Mouse (Mus musculus): ENCODE data around the gene Krt42. TPM values are rescaled to one million over a fixed set of nuclear protein-coding genes. Genes with fewer than 3 reads are reported as not detected.
"Not testable (repeated sequence)": the region's sequence is repeated elsewhere in the genome, so short reads cannot be mapped to it uniquely, and the experiment has no call there.

The Krt42 gene
- polyA plus RNA-seq (2012; rRNA removed) = 0.14 TPM in 1 of 2 replicates, not detected in the other

GRCm38 (mm10) chr11:100269821-100270332 is at the start of gene Krt42:
TSS of gene Krt42 (minus strand) at chr11:100269871.
- no peak for DNase-seq (ENCODE audit: extremely low spot score in 1 of 2, low spot score in 1 of 2)

- DNase-seq (ENCODE audit: extremely low spot score in 1 of 2, low spot score in 1 of 2) = no peak
Observed at GRCm38 (mm10) chr11:100318529-100319451, 49.1 kb upstream of the Krt42 start.

GRCm38 (mm10) chr11:100317826-100318380 is 48.2 kb upstream of the Krt42 start:
- no peak for DNase-seq (ENCODE audit: extremely low spot score in 1 of 2, low spot score in 1 of 2)

- no peak for DNase-seq (ENCODE audit: extremely low spot score in 1 of 2, low spot score in 1 of 2)
Observed at GRCm38 (mm10) chr11:100315439-100315838, 45.8 kb upstream of the Krt42 start.

GRCm38 (mm10) chr11:100313424-100313823 is 43.8 kb upstream of the Krt42 start:
- DNase-seq (ENCODE audit: extremely low spot score in 1 of 2, low spot score in 1 of 2) = no peak

GRCm38 (mm10) chr11:100312096-100312679 is 42.5 kb upstream of the Krt42 start:
- DNase-seq (ENCODE audit: extremely low spot score in 1 of 2, low spot score in 1 of 2) = peak; percentile 66 to 67

- no peak for DNase-seq (ENCODE audit: extremely low spot score in 1 of 2, low spot score in 1 of 2)
Observed at GRCm38 (mm10) chr11:100311656-100312055, 42.0 kb upstream of the Krt42 start.

- DNase-seq (ENCODE audit: extremely low spot score in 1 of 2, low spot score in 1 of 2) = not testable (repeated sequence)
Observed at GRCm38 (mm10) chr11:100308672-100309071, 39.0 kb upstream of the Krt42 start.

- no peak for DNase-seq (ENCODE audit: extremely low spot score in 1 of 2, low spot score in 1 of 2)
Observed at GRCm38 (mm10) chr11:100307900-100308299, 38.2 kb upstream of the Krt42 start.

GRCm38 (mm10) chr11:100301292-100301691 is 31.6 kb upstream of the Krt42 start:
- DNase-seq (ENCODE audit: extremely low spot score in 1 of 2, low spot score in 1 of 2) = no peak

- DNase-seq (ENCODE audit: extremely low spot score in 1 of 2, low spot score in 1 of 2) = peak in 1 of 2 experiments; percentile 72
Observed at GRCm38 (mm10) chr11:100300293-100300692, 30.6 kb upstream of the Krt42 start.

- peak; percentile 49 to 94 for DNase-seq (ENCODE audit: extremely low spot score in 1 of 2, low spot score in 1 of 2)
Observed at GRCm38 (mm10) chr11:100298274-100299036, 28.8 kb upstream of the Krt42 start.

GRCm38 (mm10) chr11:100297801-100298200 is 28.1 kb upstream of the Krt42 start:
- no peak for DNase-seq (ENCODE audit: extremely low spot score in 1 of 2, low spot score in 1 of 2)

- DNase-seq (ENCODE audit: extremely low spot score in 1 of 2, low spot score in 1 of 2) = peak in 1 of 2 experiments; percentile 90
Observed at GRCm38 (mm10) chr11:100295308-100295707, 25.6 kb upstream of the Krt42 start.

GRCm38 (mm10) chr11:100292884-100293283 is 23.2 kb upstream of the Krt42 start:
- no peak for DNase-seq (ENCODE audit: extremely low spot score in 1 of 2, low spot score in 1 of 2)

GRCm38 (mm10) chr11:100290235-100290634 is 20.6 kb upstream of the Krt42 start:
- no peak for DNase-seq (ENCODE audit: extremely low spot score in 1 of 2, low spot score in 1 of 2)

- DNase-seq (ENCODE audit: extremely low spot score in 1 of 2, low spot score in 1 of 2) = no peak
Observed at GRCm38 (mm10) chr11:100288942-100289341, 19.3 kb upstream of the Krt42 start.

- DNase-seq (ENCODE audit: extremely low spot score in 1 of 2, low spot score in 1 of 2) = no peak
Observed at GRCm38 (mm10) chr11:100287024-100287423, 17.4 kb upstream of the Krt42 start.

GRCm38 (mm10) chr11:100284988-100285387 is 15.3 kb upstream of the Krt42 start:
- DNase-seq (ENCODE audit: extremely low spot score in 1 of 2, low spot score in 1 of 2) = no peak

GRCm38 (mm10) chr11:100282549-100282948 is 12.9 kb upstream of the Krt42 start:
- DNase-seq (ENCODE audit: extremely low spot score in 1 of 2, low spot score in 1 of 2) = peak in 1 of 2 experiments; percentile 78

All from frontal cortex, adult 2 months (tissue).